ENCODE assay signal across 7 mouse cellular contexts in the genomic region with DNA sequence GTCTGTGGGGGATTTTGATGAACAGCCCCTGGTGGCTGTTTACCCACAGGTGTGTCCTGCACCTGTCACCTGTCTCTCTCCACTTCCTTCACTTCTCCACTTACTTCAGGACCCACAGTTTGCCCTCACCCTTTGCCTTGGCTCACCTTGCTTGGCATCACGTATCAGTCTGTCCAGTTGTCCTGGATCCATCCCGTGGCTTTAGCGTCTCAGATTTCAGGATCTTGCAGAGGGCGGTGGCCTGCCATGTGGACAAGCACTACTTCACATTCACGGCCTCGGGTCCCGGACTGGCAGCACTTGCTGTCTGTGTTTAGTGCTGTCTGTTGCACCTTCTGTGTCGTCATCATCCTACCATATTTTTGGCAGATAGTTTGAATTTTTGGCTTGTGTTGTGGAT. TPM values are rescaled to one million over a fixed set of nuclear protein-coding genes. Genes with fewer than 3 reads are reported as not detected.
DNase-seq lines count a peak whose midpoint lies in the region; ATAC-seq and TF ChIP-seq lines count a peak whose summit lies in the region.

No protein-coding gene starts in this region.

- H3K4me2 ChIP-seq in heart, embryonic 11.5 days = peak overlapping the region; percentile 31; the same call in 1 of the 2 replicates
- peak overlapping the region; percentile 1; the same call in 1 of the 2 replicates for H3K4me2 ChIP-seq in lung, embryonic 15.5 days

- DNase-seq in heart, postnatal 36 days = no peak
- DNase-seq in lung, adult 2 months = no peak
- peak; percentile 9 for DNase-seq in gastrocnemius, postnatal 10 days
- peak; percentile 34 for DNase-seq in naive thymus-derived CD4-positive, alpha-beta T cell, adult 2 months (ENCODE audit: low read depth)
- no peak for DNase-seq in B cell, adult 2 months

- peaks cover 40% of the 10 kb centered on the region for H3K4me1 ChIP-seq in heart, embryonic 11.5 days (ENCODE audit: control insufficient read depth, insufficient read depth, low read length)
- H3K4me1 ChIP-seq in lung, embryonic 15.5 days = peaks cover 64% of the 10 kb centered on the region
- peaks cover 35% of the 10 kb centered on the region for H3K4me1 ChIP-seq in lung, adult 2 months (ENCODE audit: control insufficient read depth, insufficient read depth, low read length)

- H3K27ac ChIP-seq in heart, embryonic 11.5 days (ENCODE audit: low read depth, low read length) = no peak overlapping the region; the same call in 1 of the 2 replicates
- 0 out of 2 replicates have a peak overlapping the region, but pooled peaks have one; percentile 0 for H3K27ac ChIP-seq in lung, embryonic 15.5 days

- no peaks in the 10 kb centered on the region for H3K27me3 ChIP-seq in heart, embryonic 11.5 days (ENCODE audit: control insufficient read depth, insufficient read depth, low read length)
- H3K27me3 ChIP-seq in lung, embryonic 15.5 days = no peaks in the 10 kb centered on the region

- no peak for TF ChIP-seq CTCF in lung, adult 2 months (IDR thresholded peaks at IDR 0.05; ENCODE audit: insufficient read depth, low read length)

- no peak for TF ChIP-seq POLR2A in lung, adult 2 months (IDR thresholded peaks at IDR 0.05; ENCODE audit: borderline replicate concordance, extremely low read depth, low read depth, low read length)

- no peak overlapping the region for H3K9ac ChIP-seq in heart, embryonic 11.5 days (ENCODE audit: low read depth, low read length)
- no peak overlapping the region for H3K9ac ChIP-seq in lung, embryonic 15.5 days

- H3K9me3 ChIP-seq in heart, embryonic 11.5 days (replicated peaks; ENCODE audit: control insufficient read depth, low read length) = no peaks in the 10 kb centered on the region
- no peaks in the 10 kb centered on the region for H3K9me3 ChIP-seq in lung, embryonic 15.5 days

- H3K4me3 ChIP-seq in heart, embryonic 11.5 days (ENCODE audit: low read depth, low read length) = no peak overlapping the region
- no peak overlapping the region for H3K4me3 ChIP-seq in lung, embryonic 15.5 days
- no peak overlapping the region for H3K4me3 ChIP-seq in lung, adult 2 months (replicated peaks; ENCODE audit: extremely low read depth, low read depth, low read length)

- WGBS in heart, embryonic 11.5 days (ENCODE audit: insufficient replicate concordance) = 58% methylated on average over 8 of the region's 8 CpGs
- 34% methylated on average over 8 of the region's 8 CpGs for WGBS in lung, embryonic 15.5 days
- 32% methylated on average over 8 of the region's 8 CpGs for WGBS in lung, adult 2 months

- intact Hi-C loops in heart, postnatal 36 days (cut with DNase I) = loop anchor here (10.0 kb wide), 1 partner anchor 195 kb away; a partner anchor contains a TSS

- ATAC-seq in heart, embryonic 11.5 days (replicated peaks; ENCODE audit: insufficient number of reproducible peaks, low FRiP score, low TSS enrichment) = no peak
- ATAC-seq in lung, embryonic 15.5 days (ENCODE audit: borderline replicate concordance, extremely low read depth, low FRiP score, low TSS enrichment) = peak; percentile 53; the same call in 1 of the 2 replicates

- no peaks in the 10 kb centered on the region for H3K36me3 ChIP-seq in heart, embryonic 11.5 days (ENCODE audit: control insufficient read depth, insufficient read depth, low read length)
- H3K36me3 ChIP-seq in lung, embryonic 15.5 days = no peaks in the 10 kb centered on the region

RNA-seq across cellular contexts. Expression of a gene that starts 10.7 kb away (rescaled TPM):
- polyA plus RNA-seq in heart, embryonic 11.5 days (2014; fragmentation: Nextera tagmentation; extraction: Ambion mirVana) = 10.7 and 14.8 TPM in 2 replicates
- total RNA-seq in heart, postnatal 36 days (2021) = 10 to 100 TPM; 15.4 to 16.2 TPM
- polyA plus RNA-seq in lung, embryonic 15.5 days (2015; fragmentation: Nextera tagmentation; extraction: Ambion mirVana) = 10.0 and 12.1 TPM in 2 replicates
- polyA plus RNA-seq in lung, adult 2 months (2012; rRNA removed) = 28.7 and 42.2 TPM in 2 replicates
- 10 to 100 TPM; 14.2 to 19.7 TPM for total RNA-seq in gastrocnemius, postnatal 10 days (2021)

Comparison
In these comparisons a context has a peak if more than half of its experiments do, and no peak if none do; other contexts are left out.
1. DNase-seq: peak in gastrocnemius, postnatal 10 days (single experiment) and naive thymus-derived CD4-positive, alpha-beta T cell, adult 2 months (single experiment); none in heart, postnatal 36 days (0 of 2), lung, adult 2 months (single experiment) and B cell, adult 2 months (0 of 2).